Mouse (Mus musculus) MEL (cell line): ENCODE results near the gene Adprhl1. TPM values are rescaled to one million over a fixed set of nuclear protein-coding genes. Genes with fewer than 3 reads are reported as not detected.

Experiments used
- DNase-seq: peaks from one replicate; pipeline ENCODE4 v3.0.0; 2011; ENCODE audit warnings: low read depth, low spot score
- H3K27ac ChIP-seq: 2 replicates; pipeline ENCODE4 v1.5.1; 2012; ENCODE audit warnings: low read depth, mild to moderate bottlenecking, control low read depth, low read length, moderate library complexity; ENCODE audit not compliant: control insufficient read depth
- H3K27me3 ChIP-seq, 2 experiments: fragments of 150-350 bp in 1 of 2; sonication (generic) in 1 of 2; 2 replicates each; pipeline ENCODE4 v1.6.1; 2012; ENCODE audit warnings: low read length in 2 of 2, mild to moderate bottlenecking in 2 of 2, improper control_type of control experiment in 1 of 2, moderate library complexity in 1 of 2; ENCODE audit not compliant: insufficient read depth in 2 of 2, control insufficient read depth in 1 of 2
- H3K36me3 ChIP-seq, 2 experiments: 2 replicates each; pipeline ENCODE4 v1.6.1; 2012 to 2014; ENCODE audit warnings: low read length in 2 of 2, improper control_type of control experiment in 1 of 2, inconsistent platforms in 1 of 2, mild to moderate bottlenecking in 1 of 2; ENCODE audit not compliant: insufficient read depth in 2 of 2, control insufficient read depth in 1 of 2
- H3K4me1 ChIP-seq, 2 experiments: fragments of 150-350 bp in 1 of 2; sonication (generic) in 1 of 2; 2 replicates each; pipeline ENCODE4 v1.6.1; 2012; ENCODE audit warnings: low read length in 2 of 2, improper control_type of control experiment in 1 of 2, mild to moderate bottlenecking in 1 of 2; ENCODE audit not compliant: insufficient read depth in 2 of 2, control insufficient read depth in 1 of 2
- H3K4me3 ChIP-seq, 2 experiments: fragments of 150-350 bp in 1 of 2; sonication (generic) in 1 of 2; 2 replicates each; pipeline ENCODE4 v1.5.1; 2012; ENCODE audit warnings: low read depth in 2 of 2, low read length in 2 of 2, mild to moderate bottlenecking in 2 of 2, moderate library complexity in 2 of 2, control low read depth in 1 of 2, improper control_type of control experiment in 1 of 2; ENCODE audit not compliant: control insufficient read depth in 1 of 2, insufficient read depth in 1 of 2
- H3K79me2 ChIP-seq: 2 replicates; pipeline ENCODE4 v1.6.1; 2012; ENCODE audit warnings: mild to moderate bottlenecking, low read length, moderate library complexity; ENCODE audit not compliant: control insufficient read depth, poor library complexity, insufficient read depth
- H3K9ac ChIP-seq: 2 replicates; pipeline ENCODE4 v1.6.1; 2012; ENCODE audit warnings: low read depth, mild to moderate bottlenecking, control low read depth, low read length, moderate library complexity; ENCODE audit not compliant: control insufficient read depth, poor library complexity, severe bottlenecking
- H3K9me3 ChIP-seq: fragments of 150-350 bp; sonication (generic); replicated peaks from 2 replicates; pipeline ENCODE4 v1.6.1; 2012; ENCODE audit warnings: mild to moderate bottlenecking, low read length, improper control_type of control experiment, moderate library complexity; ENCODE audit not compliant: insufficient read depth
- CTCF ChIP-seq, 3 experiments: IDR thresholded peaks in 2 of 3; conservative IDR thresholded peaks in 1 of 3; 2 replicates each; pipeline ENCODE4 v1.5.1; 2011 to 2012; ENCODE audit warnings: low read length in 3 of 3, low read depth in 2 of 3, mild to moderate bottlenecking in 2 of 3, improper control_type of control experiment in 1 of 3, inconsistent platforms in 1 of 3, mixed read lengths in 1 of 3, moderate library complexity in 1 of 3; ENCODE audit not compliant: control insufficient read depth in 1 of 3, insufficient read depth in 1 of 3, poor library complexity in 1 of 3, severe bottlenecking in 1 of 3
- E2F4 ChIP-seq: IDR thresholded peaks from 2 replicates; pipeline ENCODE4 v1.6.1; 2011; ENCODE audit warnings: low read depth, low read length, improper control_type of control experiment, borderline replicate concordance
- ELF1 ChIP-seq: IDR thresholded peaks from 2 replicates; pipeline ENCODE4 v1.6.1; 2014; ENCODE audit warnings: low read depth, mild to moderate bottlenecking, inconsistent platforms, low read length, improper control_type of control experiment, moderate library complexity
- JUND ChIP-seq: IDR thresholded peaks from 2 replicates; pipeline ENCODE4 v1.6.1; 2011; ENCODE audit warnings: low read depth, mild to moderate bottlenecking, improper control_type of control experiment, low read length
- MAX ChIP-seq: IDR thresholded peaks from 2 replicates; pipeline ENCODE4 v1.6.1; 2011; ENCODE audit warnings: low read length, improper control_type of control experiment
- MEF2A ChIP-seq: IDR thresholded peaks from 2 replicates; pipeline ENCODE4 v1.6.1; 2014; ENCODE audit warnings: low read depth, mild to moderate bottlenecking, inconsistent platforms, low read length, improper control_type of control experiment; ENCODE audit not compliant: poor library complexity, insufficient replicate concordance, severe bottlenecking; ENCODE audit errors: extremely low read depth
- MYB ChIP-seq: IDR thresholded peaks from 2 replicates; pipeline ENCODE4 v1.6.1; 2011; ENCODE audit warnings: mild to moderate bottlenecking, low read depth, low read length, improper control_type of control experiment
- MYC ChIP-seq: IDR thresholded peaks from 2 replicates; pipeline ENCODE4 v1.6.1; 2011; ENCODE audit warnings: low read depth, mild to moderate bottlenecking, low read length, improper control_type of control experiment, moderate library complexity
- POLR2A ChIP-seq, 2 experiments: IDR thresholded peaks; 2 replicates each; pipeline ENCODE4 v1.6.1; 2011 to 2012; ENCODE audit warnings: low read length in 2 of 2, mild to moderate bottlenecking in 2 of 2, control low read depth in 1 of 2, improper control_type of control experiment in 1 of 2, low read depth in 1 of 2, moderate library complexity in 1 of 2; ENCODE audit not compliant: control insufficient read depth in 1 of 2, insufficient read depth in 1 of 2, poor library complexity in 1 of 2
- RAD21 ChIP-seq: IDR thresholded peaks from 2 replicates; pipeline ENCODE4 v1.6.1; 2011; ENCODE audit warnings: mild to moderate bottlenecking, low read depth, low read length, improper control_type of control experiment
- SIN3A ChIP-seq: IDR thresholded peaks from 2 replicates; pipeline ENCODE4 v1.6.1; 2012; ENCODE audit warnings: low read length, improper control_type of control experiment, inconsistent platforms
- SMC3 ChIP-seq: IDR thresholded peaks from 2 replicates; pipeline ENCODE4 v1.6.1; 2011; ENCODE audit warnings: low read depth, low read length, improper control_type of control experiment
- TBP ChIP-seq: IDR thresholded peaks from 2 replicates; pipeline ENCODE4 v1.8.0; 2011; ENCODE audit warnings: low read depth, low read length, improper control_type of control experiment
- TCF12 ChIP-seq: IDR thresholded peaks from 2 replicates; pipeline ENCODE4 v1.6.1; 2014; ENCODE audit warnings: low read depth, mild to moderate bottlenecking, inconsistent platforms, low read length, improper control_type of control experiment, moderate library complexity
- UBTF ChIP-seq: IDR thresholded peaks from 2 replicates; pipeline ENCODE4 v1.6.1; 2012; ENCODE audit warnings: low read depth, mild to moderate bottlenecking, inconsistent platforms, low read length, improper control_type of control experiment, moderate library complexity, borderline replicate concordance; ENCODE audit not compliant: insufficient read depth
- USF1 ChIP-seq: IDR thresholded peaks from 2 replicates; pipeline ENCODE4 v1.6.1; 2014; ENCODE audit warnings: low read depth, mild to moderate bottlenecking, inconsistent platforms, low read length, improper control_type of control experiment, moderate library complexity
- ZC3H11A ChIP-seq: IDR thresholded peaks from 2 replicates; pipeline ENCODE4 v1.6.1; 2012; ENCODE audit warnings: low read depth, mild to moderate bottlenecking, inconsistent platforms, low read length, improper control_type of control experiment
- ZKSCAN1 ChIP-seq: IDR thresholded peaks from 2 replicates; pipeline ENCODE4 v1.6.1; 2012; ENCODE audit warnings: low read depth, mild to moderate bottlenecking, inconsistent platforms, low read length, improper control_type of control experiment, moderate library complexity
- ZMIZ1 ChIP-seq: IDR thresholded peaks from 2 replicates; pipeline ENCODE4 v1.6.1; 2012; ENCODE audit warnings: low read depth, mild to moderate bottlenecking, inconsistent platforms, low read length, improper control_type of control experiment, moderate library complexity
- polyA plus RNA-seq, 2 experiments: library from polyadenylated mRNA; stranded (reverse) in 1 of 2; unstranded in 1 of 2; fragments of >175 nt in 1 of 2; fragments of >200 nt in 1 of 2; gene quantifications; 2 replicates each; pipeline versions ENCODE4 v1.2.1 to v1.2.4; 2012; ENCODE audit warnings: low replicate concordance in 2 of 2, low read depth in 1 of 2; ENCODE audit not compliant: insufficient read length in 2 of 2, insufficient read depth in 1 of 2, missing spikeins in 1 of 2
- total RNA-seq: library from RNA; depleted of rRNA; stranded (reverse); fragments of 300-350 nt; gene quantifications from 2 replicates; pipeline ENCODE4 v1.2.3, GENCODE M21; 2012; rRNA removed

Gene Adprhl1
- total RNA-seq (not detected in 2 replicates), polyA plus RNA-seq (not detected)

GRCm38 (mm10) chr8:13254019-13254418 lies at the start of gene Adprhl1:
Gene Adprhl1 (minus strand): TSS chr8:13254162.
- Histone ChIP-seq H3K9ac (no peak within 1 kb of the TSS), H3K4me1 (no peaks in the 10 kb centered on the region), H3K36me3 (no peaks in the 10 kb centered on the region), H3K27ac (no peak within 1 kb of the TSS), H3K27me3 (no peaks in the 10 kb centered on the region), H3K9me3 (no peaks in the 10 kb centered on the region), H3K79me2 (no peaks in the 10 kb centered on the region), H3K4me3 (no peak within 1 kb of the TSS)
- no peak for TF ChIP-seq SIN3A
- TF ChIP-seq ELF1 = no peak
- no peak for TF ChIP-seq ZMIZ1
- peak; percentile 91 to 97 (median 97) for TF ChIP-seq CTCF (IDR thresholded peaks at IDR 0.05 in 2 of 3, conservative IDR thresholded peaks at IDR 0.05 in 1 of 3; ENCODE audit: control insufficient read depth in 1 of 3, insufficient read depth in 1 of 3, low read depth in 2 of 3, low read length in 3 of 3, poor library complexity in 1 of 3, severe bottlenecking in 1 of 3)
- peak; percentile 83 for TF ChIP-seq SMC3
- peak; percentile 74 for TF ChIP-seq ZC3H11A
- no peak for TF ChIP-seq UBTF
- peak; percentile 89 for TF ChIP-seq RAD21
- DNase-seq = peak; percentile 76

GRCm38 (mm10) chr8:13301036-13301435 lies 47.1 kb upstream of the Adprhl1 start:
- Histone ChIP-seq H3K27ac (no peak overlapping the region), H3K36me3 (no peaks in the 10 kb centered on the region)
- TF ChIP-seq JUND = no peak
- no peak for TF ChIP-seq UBTF
- TF ChIP-seq TBP = no peak
- no peak for TF ChIP-seq USF1
- TF ChIP-seq POLR2A (IDR thresholded peaks at IDR 0.05; ENCODE audit: control insufficient read depth in 1 of 2, insufficient read depth in 1 of 2, low read depth in 1 of 2, low read length in 2 of 2, poor library complexity in 1 of 2) = no peak
- no peak for TF ChIP-seq E2F4
- TF ChIP-seq MEF2A = no peak
- no peak for TF ChIP-seq MYB
- no peak for TF ChIP-seq TCF12
- no peak for TF ChIP-seq MYC
- TF ChIP-seq MAX = no peak
- TF ChIP-seq ZKSCAN1 = no peak

More at GRCm38 (mm10) chr8:13301036-13301435, 47.1 kb upstream of the Adprhl1 start:
- no peaks in the 10 kb centered on the region for H3K4me1 ChIP-seq
- no peak overlapping the region for H3K4me3 ChIP-seq
- no peaks in the 10 kb centered on the region for H3K79me2 ChIP-seq
- no peaks in the 10 kb centered on the region for H3K27me3 ChIP-seq
- H3K9me3 ChIP-seq = no peaks in the 10 kb centered on the region
- DNase-seq = no peak
- H3K9ac ChIP-seq = no peak overlapping the region
